Mouse (Mus musculus) monocyte, adult 5-6 weeks (primary cell): ENCODE measurements around the gene Cbr3. TPM values are rescaled to one million over a fixed set of nuclear protein-coding genes. Genes with fewer than 3 reads are reported as not detected.
"Not testable (repeated sequence)": the region's sequence is repeated elsewhere in the genome, so short reads cannot be mapped to it uniquely, and the experiment has no call there.

Experiments
- ATAC-seq: fragments of 153-309, 156-312 bp; replicated peaks from 2 replicates; pipeline ENCODE4 v1.8.0; 2017; ENCODE audit warnings: mild to moderate bottlenecking; ENCODE audit not compliant: low TSS enrichment, insufficient number of reproducible peaks, severe bottlenecking, poor library complexity, low FRiP score
- total RNA-seq: library from RNA; stranded (forward); fragments of 200-1000, 200-491, 200-594 nt; gene quantifications from 3 replicates; pipeline ENCODE4 v1.2.3, GENCODE M21; 2017

Cbr3 gene
- 0.53 to 1.1 TPM (median 0.87 TPM) in 3 replicates for total RNA-seq

DNA sequence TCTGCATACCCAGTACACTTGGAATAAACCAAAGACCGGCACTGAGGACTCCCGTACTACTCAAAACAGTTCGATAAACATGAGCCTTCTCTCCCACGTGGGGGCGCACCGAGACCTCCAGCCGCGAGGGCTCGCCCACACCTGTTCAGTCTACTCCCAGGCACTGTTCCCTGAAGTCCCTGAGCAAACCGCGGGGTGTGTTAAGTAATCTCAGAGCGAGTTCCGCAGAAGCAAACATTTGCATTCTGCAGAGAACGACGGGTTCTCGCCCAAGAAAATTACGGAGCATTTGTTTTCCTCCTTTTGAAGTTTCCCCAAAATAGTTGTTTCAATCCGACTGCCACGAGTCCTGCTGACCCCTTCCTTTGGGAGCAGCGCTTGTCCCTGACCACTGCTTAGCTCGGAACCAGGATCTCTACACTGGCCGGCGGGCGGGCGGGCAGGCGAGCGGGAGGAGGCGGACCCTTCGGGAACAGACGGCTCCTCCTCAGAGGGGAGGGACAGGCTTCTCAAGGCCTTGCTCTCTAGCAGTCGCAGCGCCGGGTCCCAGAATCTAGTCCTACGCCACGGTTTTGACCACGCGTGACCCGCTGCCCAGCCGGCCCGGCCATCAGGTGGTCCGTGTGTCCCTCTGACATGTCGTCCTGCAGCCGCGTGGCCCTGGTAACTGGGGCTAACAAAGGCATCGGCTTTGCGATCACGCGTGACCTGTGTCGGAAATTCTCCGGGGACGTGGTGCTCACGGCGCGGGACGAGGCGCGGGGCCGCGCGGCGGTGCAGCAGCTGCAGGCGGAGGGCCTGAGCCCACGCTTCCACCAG, at the start of gene Cbr3:
Cbr3 (plus strand) TSS at position 527 of the 819 bp plus-strand sequence.
- peak; percentile 50 for ATAC-seq

DNA sequence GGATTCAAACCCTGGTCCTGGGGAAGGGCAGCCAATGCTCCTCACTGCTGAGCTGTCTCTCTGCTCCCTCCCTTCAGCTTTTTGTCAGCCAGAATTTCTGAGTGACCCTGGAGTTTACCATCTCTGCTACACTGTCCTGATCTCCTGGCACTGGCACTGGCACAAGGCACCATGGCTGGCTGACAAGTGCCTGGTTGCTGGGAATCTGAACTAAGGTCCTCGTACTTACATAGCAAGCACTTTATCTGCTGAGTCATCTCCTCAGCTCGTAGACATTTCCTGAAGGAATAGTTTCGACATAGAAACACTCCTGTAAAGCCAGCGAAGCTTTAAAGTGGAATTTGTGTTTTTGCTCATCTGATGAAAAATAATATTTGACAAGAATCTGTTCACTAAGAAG, 39.0 kb upstream of the Cbr3 start:
- no peak for ATAC-seq

DNA sequence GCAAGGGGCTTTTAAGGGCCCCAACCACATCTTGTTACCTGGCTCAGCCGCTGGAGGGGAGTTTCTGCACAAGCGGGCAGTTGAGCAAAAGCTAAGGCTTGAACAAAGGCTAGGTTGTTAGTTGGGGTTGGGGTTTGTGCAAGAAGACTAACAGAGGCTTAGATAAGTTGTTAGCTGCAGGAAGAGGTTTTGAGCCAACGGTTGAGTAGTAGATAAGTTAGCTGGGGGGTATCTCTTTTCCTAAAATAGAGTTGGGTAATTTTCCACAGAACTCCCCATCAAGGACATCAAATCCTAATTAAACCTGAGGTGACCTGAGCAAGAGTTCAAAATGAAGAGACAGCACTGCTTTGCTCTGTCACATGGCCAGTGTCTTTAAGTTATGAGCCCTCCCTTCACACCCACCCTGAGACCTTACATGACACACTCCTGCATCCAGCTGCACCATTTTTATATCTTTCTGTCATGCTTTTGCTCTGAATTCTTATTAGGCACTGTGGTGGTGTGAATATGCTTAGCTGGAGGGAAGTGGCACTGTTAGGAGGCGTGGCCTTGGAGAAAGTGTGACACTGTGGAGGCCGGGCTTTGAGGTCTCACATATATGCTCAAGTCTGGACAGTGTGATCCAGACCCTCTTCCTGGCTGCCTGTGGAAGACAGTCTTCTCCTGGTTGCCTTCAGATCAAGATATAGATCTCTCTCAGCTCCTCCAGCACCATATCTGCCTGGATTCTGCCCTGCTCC, 34.4 kb upstream of the Cbr3 start:
- ATAC-seq: no peak

DNA sequence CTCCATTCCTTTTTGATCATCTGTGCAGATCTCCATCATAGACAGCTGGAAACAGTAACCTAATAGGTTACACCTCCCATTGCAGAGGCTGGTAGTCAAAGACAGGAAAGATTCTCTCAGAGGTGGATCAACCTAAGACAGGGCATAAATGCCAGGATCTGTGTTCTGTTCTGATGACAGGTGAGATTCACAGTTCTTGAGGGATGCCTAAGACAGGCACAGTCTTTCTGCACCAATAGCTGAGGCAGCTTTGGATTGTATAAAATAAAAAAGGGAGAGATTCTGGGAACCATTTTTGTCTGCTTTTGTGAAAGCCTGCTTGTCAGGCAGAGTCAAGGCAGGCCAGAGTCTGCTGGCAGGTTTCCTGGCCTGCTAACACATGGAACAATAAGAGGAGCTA, 15.0 kb upstream of the Cbr3 start:
- no peak for ATAC-seq

DNA sequence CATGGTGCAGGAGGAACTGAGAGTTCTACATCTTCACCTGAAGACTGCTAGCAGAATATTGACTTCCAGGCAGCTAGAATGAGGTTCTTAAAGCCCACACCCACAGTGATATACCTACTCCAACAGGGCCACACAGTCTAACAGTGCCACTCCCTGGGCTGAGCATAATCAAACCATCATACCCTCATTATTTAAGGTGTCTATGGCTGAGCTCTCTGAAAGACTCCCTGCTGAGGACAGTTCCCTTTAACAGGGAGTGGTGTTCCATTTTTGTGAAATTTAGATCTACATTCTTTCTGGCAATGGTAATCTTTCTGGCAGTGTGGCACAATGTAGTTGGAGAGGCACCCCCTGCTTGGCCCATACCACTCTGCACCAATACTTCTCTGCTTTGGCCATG, 13.5 kb upstream of the Cbr3 start:
- no peak for ATAC-seq

DNA sequence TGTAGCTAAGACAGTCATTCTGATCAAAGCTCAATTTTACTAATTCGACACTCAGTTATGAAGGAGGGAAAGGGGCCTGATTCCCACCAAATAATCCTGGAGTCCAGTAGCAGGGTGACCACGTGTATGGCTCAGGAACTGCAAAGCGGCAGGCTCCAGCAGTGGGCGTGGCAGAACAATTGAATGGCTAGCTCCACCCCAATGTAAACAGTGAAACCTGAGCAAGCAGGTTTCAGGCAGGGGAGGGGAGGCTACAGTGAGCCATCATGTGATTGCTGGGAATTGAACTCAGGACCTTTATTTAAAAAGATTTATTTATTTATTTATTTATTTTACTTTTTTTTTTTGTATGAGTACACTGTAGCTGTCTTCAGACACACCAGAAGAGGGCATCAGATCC, 12.5 kb upstream of the Cbr3 start:
- not testable (repeated sequence) for ATAC-seq

DNA sequence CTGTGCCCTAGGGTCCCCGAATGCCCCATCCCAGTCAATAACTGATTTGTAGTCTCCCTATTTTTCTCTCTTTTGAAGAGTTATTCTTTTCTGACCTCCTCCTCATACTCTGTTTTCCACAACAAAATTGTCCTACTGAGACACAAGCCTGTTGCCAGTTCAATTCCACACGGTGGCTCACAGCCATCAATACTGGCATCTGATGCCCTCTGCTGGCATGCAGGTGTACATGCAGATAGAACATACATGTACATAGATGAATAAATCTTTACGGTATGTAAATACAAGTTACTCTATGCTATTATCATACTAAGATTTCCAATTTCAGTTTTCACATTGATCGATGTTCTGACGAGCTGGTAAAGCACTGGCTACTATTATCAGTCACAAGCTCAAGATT, 12.0 kb upstream of the Cbr3 start:
- no peak for ATAC-seq

DNA sequence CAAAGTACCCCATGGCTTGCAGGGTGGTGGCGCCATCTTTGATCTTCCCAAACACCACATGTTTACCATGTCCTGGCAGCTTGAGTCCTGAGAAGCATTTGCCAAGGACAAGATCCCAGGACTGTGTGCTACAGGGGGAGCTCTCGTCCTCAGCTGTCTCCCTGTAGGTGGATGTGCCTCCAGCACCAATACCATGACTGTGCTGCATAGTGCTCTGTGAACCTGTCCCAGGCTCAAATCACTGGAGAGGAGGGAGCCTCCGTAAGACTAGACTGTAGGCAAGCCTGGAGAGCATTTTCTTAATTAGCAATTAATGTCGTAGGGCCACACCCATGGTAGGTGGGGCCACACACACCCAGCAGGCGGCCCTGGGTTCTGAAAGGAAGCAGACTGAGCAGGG, 6.6 kb upstream of the Cbr3 start:
- no peak for ATAC-seq

DNA sequence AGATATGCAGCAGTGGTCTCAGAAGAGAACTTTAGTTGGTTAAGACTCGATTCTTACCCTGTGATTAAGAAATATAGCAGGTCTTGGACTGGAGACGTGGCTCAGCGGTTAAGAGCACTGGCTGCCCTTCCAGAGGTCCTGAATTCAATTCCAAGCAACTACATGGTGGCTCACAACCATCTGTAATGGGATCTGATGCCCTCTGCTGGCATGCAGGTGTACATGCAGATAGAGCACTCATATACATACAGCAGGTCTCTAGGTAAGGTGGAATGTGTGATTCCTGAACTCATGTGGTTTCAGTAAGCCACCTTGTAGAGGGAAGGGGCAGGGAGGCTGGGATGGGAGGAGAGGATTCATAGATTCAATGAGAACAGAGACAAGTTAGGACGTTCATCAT, 4.8 kb upstream of the Cbr3 start:
- no peak for ATAC-seq

DNA sequence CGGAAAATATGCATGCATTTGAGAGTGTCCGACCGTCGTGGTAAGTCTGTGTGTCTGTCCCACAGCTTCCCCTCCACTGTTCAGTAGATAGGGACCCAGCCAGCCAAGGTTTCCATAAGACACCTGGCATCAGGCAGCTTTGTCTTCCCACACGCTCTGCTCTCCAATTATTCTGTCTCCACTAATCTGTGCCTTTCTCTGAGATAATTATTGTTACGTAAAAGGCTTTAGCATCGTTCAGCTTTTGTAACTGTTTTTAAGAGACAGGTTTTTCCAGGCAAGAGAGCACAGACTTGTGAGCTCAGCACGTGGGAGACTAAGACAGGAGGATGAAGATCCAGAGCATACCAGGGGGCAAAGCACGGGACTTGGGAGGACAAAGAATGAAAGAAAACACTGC, 3.9 kb upstream of the Cbr3 start:
- no peak for ATAC-seq

DNA sequence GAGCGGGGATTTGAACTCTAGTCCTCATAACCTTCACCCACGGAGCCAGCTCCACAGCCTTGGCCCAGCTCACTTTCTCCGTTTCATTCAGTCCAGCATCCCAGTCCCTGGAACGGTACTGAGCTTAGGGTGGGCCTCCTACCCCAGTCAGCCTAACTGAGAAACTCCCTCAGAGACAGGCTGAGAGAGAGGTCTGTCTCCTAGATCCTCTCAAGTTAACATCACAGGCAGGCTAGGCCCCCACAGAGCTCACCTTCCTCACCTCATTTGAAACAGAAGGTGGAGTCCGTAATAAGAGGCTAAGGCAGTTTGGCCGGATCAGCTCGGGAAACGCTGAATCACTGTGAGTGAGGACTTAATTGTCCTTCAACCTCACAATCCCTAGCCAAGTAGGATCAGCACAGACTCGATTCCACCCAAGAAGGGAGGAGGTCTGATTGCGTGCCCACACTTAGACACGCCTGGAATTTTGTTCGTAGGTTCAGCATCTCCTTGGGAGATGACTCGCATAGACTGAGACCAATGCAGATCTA, 793 bp upstream of the Cbr3 start:
- ATAC-seq: no peak

DNA sequence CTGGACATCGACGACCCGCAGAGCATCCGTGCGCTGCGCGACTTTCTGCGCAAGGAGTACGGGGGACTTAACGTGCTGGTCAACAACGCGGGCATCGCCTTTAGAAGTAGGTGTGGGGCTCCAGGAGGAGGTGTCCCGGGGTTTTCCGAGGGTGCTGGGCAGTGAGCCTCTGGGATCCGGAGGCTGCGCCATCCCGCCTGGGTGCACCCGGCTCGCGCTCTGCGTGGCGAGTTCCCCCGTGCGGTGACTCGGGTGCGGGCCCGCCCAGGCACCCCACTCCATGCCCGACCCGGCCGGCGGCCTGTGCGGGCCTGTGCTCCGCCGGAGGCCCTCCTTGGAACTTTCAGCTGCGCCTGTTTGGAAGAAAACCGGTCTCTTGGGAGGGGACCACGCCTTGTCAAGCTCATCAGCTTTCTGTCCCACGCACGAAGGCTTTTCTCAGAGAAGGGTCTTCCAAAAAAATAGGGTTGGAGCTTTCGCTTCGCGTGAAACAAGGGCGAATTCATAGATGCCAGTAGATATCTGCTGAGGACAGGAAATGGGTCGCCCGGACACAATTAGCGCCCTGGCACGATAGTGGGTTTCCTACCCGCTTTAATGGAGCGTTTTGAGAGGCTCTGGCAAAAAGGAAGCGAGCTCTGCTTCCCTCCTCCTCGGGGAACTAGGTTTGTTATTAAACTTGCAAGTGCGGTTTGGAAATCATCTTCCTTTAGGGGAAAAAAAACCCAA, 657 bp downstream of the Cbr3 start:
- ATAC-seq: no peak

DNA sequence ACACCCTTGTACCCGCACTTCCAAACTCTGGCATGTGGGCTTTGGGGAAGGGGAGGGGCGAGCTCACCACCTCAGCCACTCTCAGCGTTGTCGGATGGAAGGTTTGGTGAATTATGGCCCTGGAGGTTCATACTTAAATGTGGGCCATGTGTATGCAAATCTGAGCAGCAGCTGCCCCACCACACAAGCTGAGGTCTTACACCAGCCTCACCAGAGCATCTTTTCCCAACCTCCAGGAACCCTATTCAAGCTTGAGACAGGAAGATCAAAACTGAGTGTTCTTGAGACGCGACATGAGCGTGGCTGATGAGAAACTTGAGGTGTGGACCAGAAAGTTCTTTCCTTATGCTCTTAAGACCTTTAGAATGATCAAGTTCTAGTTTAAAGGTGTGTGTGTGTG, 1.4 kb downstream of the Cbr3 start:
- no peak for ATAC-seq

DNA sequence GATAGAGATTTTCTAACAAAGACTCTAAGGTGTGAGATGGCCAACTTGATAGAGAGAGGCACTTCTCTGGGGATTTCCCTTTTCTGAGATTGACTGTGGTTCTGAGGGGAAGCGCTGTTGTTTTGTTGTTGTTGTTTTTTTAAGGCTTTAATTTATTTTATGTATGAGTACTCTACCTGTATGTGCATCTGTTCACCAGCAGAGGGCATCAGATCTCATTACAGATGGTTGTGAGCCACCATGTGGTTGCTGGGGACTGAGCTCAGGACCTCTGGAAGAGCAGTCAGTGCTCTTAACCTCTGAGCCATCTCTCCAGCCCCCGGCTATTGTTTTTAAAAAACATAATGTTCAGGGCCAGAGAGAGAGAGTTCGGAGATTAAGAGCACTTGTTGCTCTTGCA, 2.8 kb downstream of the Cbr3 start:
- not testable (repeated sequence) for ATAC-seq

DNA sequence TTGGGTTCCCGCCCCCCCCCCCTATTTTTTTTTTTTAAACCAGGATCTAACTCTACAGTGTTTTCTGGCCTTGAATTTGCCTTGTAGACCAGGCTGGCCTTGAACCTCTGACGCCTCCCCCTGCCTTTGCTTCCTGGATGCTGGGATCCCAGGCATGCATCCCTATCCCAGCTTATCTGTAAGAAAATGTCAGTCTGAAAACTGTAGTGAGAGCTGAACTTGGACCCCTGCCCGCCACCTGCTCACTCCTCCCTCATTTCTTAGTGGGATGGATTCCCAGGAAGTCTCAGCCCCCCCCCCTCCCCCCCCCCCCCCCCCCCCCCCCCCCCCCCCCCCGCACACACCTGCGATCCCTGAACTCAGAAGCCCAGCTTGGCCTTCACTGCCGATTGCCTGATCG, 3.4 kb downstream of the Cbr3 start:
- ATAC-seq: no peak

DNA sequence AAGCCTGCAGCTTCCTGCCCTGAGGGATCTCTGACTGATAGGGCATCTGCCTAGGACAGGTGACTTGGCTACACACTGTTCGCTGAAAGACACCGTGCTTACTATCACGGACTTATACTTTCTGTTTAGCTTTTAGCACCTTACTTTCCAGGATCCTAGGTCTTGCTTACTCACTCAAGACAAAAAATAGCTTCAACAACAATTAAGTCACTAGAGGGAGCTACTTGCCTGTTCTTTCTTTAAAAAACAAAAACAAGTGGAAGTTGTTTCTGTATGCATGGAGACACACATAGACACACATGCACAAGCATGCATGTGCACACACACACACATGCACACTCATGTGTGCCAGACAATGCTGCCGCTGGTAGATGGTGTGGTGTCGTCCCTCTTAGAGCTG, 3.9 kb downstream of the Cbr3 start:
- ATAC-seq: no peak

DNA sequence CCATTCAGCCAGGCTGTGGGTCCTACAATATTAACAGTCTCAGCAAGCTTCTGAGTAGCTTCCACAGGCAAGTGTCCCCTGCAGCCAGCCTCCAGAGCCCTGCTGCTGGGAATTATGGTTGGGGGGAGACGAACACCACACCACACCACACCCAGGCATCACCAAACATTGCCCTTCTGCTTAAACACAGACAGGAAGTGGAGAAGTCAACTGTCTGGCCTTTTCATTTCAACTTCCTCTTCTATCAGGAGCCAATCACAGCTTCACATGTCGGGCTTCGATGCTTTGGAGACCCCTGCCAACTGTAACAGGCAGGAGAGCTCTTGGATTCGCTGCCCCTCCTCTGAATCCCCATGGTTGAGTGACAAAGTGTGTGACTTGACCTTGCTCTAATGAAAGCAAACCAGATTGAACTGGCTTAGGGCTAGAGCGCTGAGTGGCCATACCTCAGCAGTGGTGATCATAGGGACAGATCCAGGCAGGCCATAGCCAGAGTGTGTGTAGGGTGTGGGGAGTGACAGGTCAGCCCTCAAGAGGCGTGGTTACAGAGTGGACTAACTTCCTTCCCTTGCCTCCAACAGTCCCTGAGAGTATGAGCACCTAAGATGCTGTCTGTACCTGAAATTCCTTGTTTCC, 8.3 kb downstream of the Cbr3 start:
- peak; percentile 55; the same call in 1 of the 2 replicates for ATAC-seq

DNA sequence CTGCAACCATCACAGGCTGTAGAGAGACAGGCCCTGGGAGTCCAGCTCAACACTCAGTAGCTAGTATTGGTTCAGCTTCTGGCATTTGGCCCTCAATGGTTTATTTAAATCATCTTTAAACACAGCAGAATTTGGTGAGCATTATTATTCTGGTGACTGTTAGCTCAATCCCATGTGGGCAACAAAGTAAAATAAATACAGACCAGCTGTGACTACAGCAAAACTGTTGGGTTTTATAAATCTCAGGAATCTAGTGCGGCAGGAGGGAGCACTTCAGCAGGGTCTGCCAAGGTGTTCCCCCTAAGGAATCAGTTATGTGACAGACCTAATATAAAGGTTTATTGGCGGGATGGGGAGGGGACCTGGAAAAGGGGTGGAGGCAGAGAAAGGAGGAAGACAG, 9.7 kb downstream of the Cbr3 start:
- no peak for ATAC-seq

DNA sequence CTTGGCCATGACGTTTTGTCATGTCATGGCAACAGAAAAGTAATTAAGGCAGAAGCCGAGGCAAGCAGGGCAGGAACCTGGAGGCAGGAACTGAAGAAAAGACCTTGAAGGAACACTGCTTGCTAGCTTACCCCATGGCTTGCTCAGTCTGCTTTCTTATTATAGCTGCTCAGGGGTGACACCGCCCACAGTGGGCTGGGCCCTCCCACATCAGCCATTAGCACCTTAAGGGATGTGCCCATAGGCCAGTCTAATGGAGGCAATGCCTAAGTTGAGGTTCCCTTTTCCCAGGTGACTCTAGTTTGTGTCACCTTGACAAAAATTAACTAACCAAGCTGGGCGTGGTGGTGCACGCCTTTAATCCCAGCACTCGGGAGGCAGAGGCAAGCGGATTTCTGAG, 24.1 kb downstream of the Cbr3 start:
- no peak for ATAC-seq
